Mouse (Mus musculus) spleen, adult 2 months (tissue): Measurements from ENCODE around the gene Galnt6. TPM values are rescaled to one million over a fixed set of nuclear protein-coding genes. Genes with fewer than 3 reads are reported as not detected.

ENCODE experiments used
- DNase-seq, 2 experiments: peaks; one replicate each; pipeline versions ENCODE4 v3.0.0 to v3.0.0-alpha.2; 2012 to 2021; ENCODE audit warnings: low spot score in 2 of 2, low read depth in 1 of 2
- H3K27ac ChIP-seq: fragments of 200-500 bp; 2 replicates; pipeline ENCODE4 v1.5.1; 2012; ENCODE audit warnings: low read length, inconsistent platforms; ENCODE audit not compliant: insufficient read depth
- H3K27me3 ChIP-seq: fragments of 200-500 bp; 2 replicates; pipeline ENCODE4 v1.6.1; 2012; ENCODE audit warnings: mild to moderate bottlenecking, moderate library complexity, low read length, inconsistent platforms; ENCODE audit not compliant: control insufficient read depth, insufficient read depth
- H3K36me3 ChIP-seq: fragments of 200-500 bp; 2 replicates; pipeline ENCODE4 v1.6.1; 2012; ENCODE audit warnings: mild to moderate bottlenecking, low read length, inconsistent platforms; ENCODE audit not compliant: control insufficient read depth, insufficient read depth
- H3K4me1 ChIP-seq: fragments of 200-500 bp; 2 replicates; pipeline ENCODE4 v1.6.1; 2011; ENCODE audit warnings: inconsistent platforms; ENCODE audit not compliant: control insufficient read depth, insufficient read depth, insufficient read length
- H3K4me3 ChIP-seq: fragments of 200-500 bp; 2 replicates; pipeline ENCODE4 v1.5.1; 2011; ENCODE audit warnings: mild to moderate bottlenecking, inconsistent platforms; ENCODE audit not compliant: insufficient read depth, insufficient read length; ENCODE audit errors: extremely low read depth
- CTCF ChIP-seq: fragments of 200-500 bp; IDR thresholded peaks from 2 replicates; pipeline ENCODE4 v1.5.1; 2011; ENCODE audit warnings: mild to moderate bottlenecking, inconsistent platforms; ENCODE audit not compliant: insufficient read depth, insufficient read length, insufficient replicate concordance; ENCODE audit errors: extremely low read depth
- POLR2A ChIP-seq: fragments of 200-500 bp; IDR thresholded peaks from 2 replicates; pipeline ENCODE4 v1.6.1; 2011; ENCODE audit warnings: low read depth, low read length, inconsistent platforms
- WGBS: fragments of 180-500 bp; shearing (Covaris S2); methylation state at CpG from one replicate; pipeline ENCODE4 v1.1.7; 2018; 5-methylcytosine and 5-hydroxymethylcytosine counted together
- polyA plus RNA-seq: library from polyadenylated mRNA; depleted of rRNA; stranded (reverse); fragments of >200 nt; gene quantifications from 2 replicates; pipeline ENCODE4 v1.2.3, GENCODE M21; 2012

Gene Galnt6
- polyA plus RNA-seq, 1 experiment = 13.9 TPM

DNA sequence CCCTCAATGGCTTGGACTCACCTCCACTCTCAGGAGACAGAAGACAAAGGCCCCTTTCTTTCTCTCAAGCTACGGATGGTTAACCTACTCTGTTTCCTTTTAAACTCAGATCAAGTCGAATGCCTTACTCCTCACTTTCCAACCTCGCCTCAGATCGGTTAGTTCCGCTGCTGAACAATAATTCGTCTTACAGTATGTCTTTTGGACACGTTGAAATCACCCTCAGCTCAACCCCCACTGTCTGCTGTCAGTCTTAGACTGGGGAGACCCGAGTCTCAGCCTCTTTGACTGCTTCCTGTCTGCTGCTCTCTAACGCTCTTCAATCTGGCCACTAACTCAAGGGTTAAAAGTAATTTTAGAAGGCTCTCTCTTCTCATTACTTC, 31.9 kb upstream of the Galnt6 start:
- Histone ChIP-seq H3K27ac (peak overlapping the region; percentile 74), H3K36me3 (no peaks in the 10 kb centered on the region), H3K4me3 (peak overlapping the region; percentile 80), H3K27me3 (peaks cover 2% of the 10 kb centered on the region; the same call in 1 of the 2 replicates), H3K4me1 (peaks cover 15% of the 10 kb centered on the region)
- TF ChIP-seq POLR2A (no peak), CTCF (no peak)
- 17% methylated on average over 9 of the region's 9 CpGs for WGBS
- DNase-seq = no peak

DNA sequence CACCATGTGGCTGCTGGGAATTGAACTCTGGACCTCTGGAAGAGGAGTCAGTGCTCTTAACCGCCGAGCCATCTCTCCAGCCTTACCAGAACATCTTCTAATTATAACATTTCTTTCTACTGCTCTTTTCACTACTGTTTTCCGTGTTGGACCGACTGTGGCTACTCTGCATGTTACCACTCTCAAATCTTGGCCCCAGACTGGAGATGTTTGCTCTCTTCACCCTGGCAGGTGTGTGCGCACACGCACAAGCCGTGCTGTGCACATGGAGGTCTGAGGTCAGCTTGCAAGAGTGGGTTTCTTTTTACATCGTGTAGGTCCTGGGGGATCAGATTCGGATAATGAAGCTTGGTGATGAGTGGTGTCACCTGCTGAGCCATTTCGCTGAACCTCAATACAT, 30.1 kb upstream of the Galnt6 start:
- H3K27me3 ChIP-seq = peaks cover 2% of the 10 kb centered on the region; the same call in 1 of the 2 replicates
- DNase-seq = no peak

DNA sequence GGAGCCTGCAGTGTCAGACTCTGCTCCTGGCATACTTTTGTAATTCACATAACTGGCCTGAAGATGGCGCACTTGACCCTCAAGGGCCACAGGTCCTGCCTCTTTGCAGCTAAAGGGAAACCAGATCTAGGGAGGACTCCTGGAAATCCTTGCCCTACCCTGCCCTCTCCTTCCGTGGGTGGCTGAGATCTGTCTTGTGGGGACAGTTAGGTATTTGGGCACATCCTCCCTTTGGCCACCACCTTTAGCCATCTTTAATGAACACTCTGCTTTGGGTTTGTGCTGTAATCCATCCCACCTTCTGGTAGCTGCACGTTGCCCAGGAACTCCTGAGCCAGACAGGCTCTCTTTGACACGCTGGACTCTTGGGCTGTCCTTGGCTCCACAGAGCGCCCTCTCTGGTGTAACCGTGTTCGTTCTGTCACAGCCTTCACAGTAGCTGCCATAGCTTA, 28.4 kb upstream of the Galnt6 start:
- peak in 1 of 2 experiments; percentile 60 for DNase-seq
- WGBS = 12% methylated on average over 7 of the region's 7 CpGs
- no peak for TF ChIP-seq POLR2A
- peak; percentile 89; the same call in 1 of the 2 replicates for TF ChIP-seq CTCF
- Histone ChIP-seq H3K36me3 (no peaks in the 10 kb centered on the region), H3K27me3 (peaks cover 2% of the 10 kb centered on the region; the same call in 1 of the 2 replicates), H3K4me1 (peaks cover 19% of the 10 kb centered on the region), H3K4me3 (no peak overlapping the region), H3K27ac (no peak overlapping the region)

More for the DNA sequence above, 30.1 kb upstream of the Galnt6 start:
- H3K4me1 ChIP-seq = peaks cover 19% of the 10 kb centered on the region
- no peaks in the 10 kb centered on the region for H3K36me3 ChIP-seq
- no peak overlapping the region for H3K4me3 ChIP-seq
- H3K27ac ChIP-seq = no peak overlapping the region
- TF ChIP-seq CTCF (no peak), POLR2A (no peak)
- WGBS = 88% methylated on average over 10 of the region's 10 CpGs

DNA sequence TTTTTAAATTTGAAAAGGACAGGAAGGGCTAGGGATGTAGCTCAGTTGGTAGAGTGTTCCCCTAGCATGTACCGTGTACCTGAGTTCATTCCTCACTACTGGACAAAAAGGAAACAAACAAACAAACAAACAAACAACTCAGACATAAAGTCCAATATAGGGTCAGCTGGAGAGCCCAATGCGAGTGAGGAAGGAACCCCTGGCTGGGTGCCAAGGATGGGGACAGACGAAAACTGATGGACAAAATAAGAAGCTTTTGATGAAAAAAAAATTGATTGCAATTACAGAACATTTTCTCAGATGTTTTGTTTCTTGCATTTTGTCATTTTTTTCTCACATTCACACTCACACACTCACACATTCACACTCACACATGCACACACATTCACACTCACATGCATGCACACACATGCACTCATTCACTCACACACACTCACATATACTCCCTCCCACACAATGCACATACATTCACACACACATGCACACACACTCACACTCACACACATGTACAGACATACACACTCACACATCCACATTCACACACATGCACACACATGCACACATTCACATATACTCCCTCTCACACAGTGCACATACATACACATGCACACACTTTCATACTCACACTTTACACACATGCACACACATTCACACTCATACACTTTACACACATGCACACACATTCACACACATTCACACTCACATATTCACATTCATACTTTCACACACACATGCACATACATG, 26.9 kb upstream of the Galnt6 start:
- no peak overlapping the region for H3K27ac ChIP-seq
- H3K36me3 ChIP-seq = no peaks in the 10 kb centered on the region
- no peak for DNase-seq
- no peak overlapping the region for H3K4me3 ChIP-seq
- WGBS = 48% methylated on average over 3 of the region's 3 CpGs
- H3K4me1 ChIP-seq = peaks cover 11% of the 10 kb centered on the region; the same call in 1 of the 2 replicates
- TF ChIP-seq POLR2A = no peak
- no peak for TF ChIP-seq CTCF
- H3K27me3 ChIP-seq = no peaks in the 10 kb centered on the region

DNA sequence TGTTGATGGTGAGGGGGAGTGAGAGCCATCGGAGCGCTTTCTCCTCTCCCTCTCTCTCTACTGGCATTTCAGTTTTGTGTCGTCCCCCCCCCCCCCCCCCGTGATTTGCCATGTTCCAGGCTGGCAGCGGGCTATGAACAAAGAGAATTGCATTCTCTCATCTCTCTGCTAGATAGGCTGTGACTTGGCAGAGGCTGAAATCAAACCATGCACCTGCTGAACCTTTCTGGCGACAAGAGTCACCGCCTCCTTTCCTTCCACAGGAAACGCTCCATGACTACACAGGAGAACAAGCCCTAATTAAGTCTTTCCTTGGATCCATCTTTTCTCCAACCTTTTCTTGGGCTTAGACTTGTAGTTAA, 26.3 kb upstream of the Galnt6 start:
- 46% methylated on average over 6 of the region's 8 CpGs for WGBS
- Histone ChIP-seq H3K27ac (peak overlapping the region; percentile 64; the same call in 1 of the 2 replicates), H3K4me3 (no peak overlapping the region), H3K27me3 (no peaks in the 10 kb centered on the region), H3K4me1 (peaks cover 7% of the 10 kb centered on the region; the same call in 1 of the 2 replicates), H3K36me3 (no peaks in the 10 kb centered on the region)
- DNase-seq = no peak
- TF ChIP-seq POLR2A (no peak), CTCF (no peak)

DNA sequence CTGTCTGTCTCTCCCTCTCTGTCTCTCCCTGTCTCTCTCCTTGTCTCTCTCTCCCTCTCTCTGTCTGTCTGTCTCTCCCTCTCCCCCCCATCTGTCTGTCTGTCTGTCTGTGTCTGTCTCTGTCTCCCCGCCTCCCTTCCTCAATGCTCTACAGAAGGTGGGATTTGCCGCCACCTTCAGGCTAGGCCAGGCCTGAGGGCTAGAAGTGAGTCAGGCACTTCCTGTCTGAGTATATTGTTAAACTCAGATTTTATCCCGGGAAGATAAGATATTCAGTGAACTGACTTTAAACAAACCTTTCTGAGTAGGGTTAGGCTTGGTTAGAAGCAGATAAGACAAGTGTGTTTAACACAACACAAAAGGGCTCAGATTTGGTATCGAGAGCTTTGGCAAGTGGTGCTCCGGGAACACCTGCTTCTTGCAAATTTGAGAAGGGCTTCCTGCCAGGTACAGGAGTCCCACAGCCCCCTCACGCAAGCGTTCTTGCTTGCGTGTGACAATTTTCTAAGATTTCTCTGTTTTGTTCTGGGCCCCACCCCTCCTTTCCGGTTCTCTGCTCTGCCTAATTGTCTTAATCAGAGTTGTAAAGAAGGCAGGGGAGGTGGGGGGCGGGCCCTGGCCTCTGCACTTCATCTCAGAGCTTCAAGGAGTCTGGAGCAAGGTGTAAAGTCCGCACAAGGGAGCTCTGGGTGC, 25.8 kb upstream of the Galnt6 start:
- Histone ChIP-seq H3K4me1 (peaks cover 7% of the 10 kb centered on the region; the same call in 1 of the 2 replicates), H3K36me3 (no peaks in the 10 kb centered on the region), H3K4me3 (no peak overlapping the region), H3K27ac (peak overlapping the region; percentile 64), H3K27me3 (no peaks in the 10 kb centered on the region)
- peak; percentile 72 to 79 for DNase-seq
- TF ChIP-seq CTCF (peak; percentile 82; the same call in 1 of the 2 replicates), POLR2A (no peak)
- 3% methylated on average over 11 of the region's 11 CpGs for WGBS

DNA sequence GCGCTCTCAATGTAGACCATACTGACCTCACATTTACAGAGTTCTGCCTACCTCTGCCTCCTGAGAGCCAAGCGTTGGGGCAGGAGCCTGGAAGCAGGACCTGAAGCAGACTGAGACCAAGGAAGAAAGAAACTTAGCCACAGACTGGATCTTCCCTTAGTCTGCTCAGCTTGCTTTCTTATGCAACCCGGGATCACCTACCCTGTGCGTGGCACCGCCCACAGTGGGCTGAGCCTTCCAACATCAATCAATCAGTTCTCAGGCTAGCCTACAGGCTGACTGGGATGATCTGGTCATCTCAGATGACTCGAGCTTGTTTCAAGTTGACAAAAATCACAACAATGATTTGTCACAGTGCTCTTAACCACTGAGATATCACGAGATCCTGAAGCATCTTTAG, 24.9 kb upstream of the Galnt6 start:
- DNase-seq = no peak
- TF ChIP-seq POLR2A (no peak), CTCF (no peak)
- Histone ChIP-seq H3K27ac (peak overlapping the region; percentile 52), H3K4me1 (peaks cover 7% of the 10 kb centered on the region; the same call in 1 of the 2 replicates), H3K4me3 (no peak overlapping the region), H3K27me3 (no peaks in the 10 kb centered on the region), H3K36me3 (no peaks in the 10 kb centered on the region)
- 71% methylated on average over 7 of the region's 7 CpGs for WGBS
